Mouse (Mus musculus): ENCODE results near the gene Wfdc2.

DNA sequence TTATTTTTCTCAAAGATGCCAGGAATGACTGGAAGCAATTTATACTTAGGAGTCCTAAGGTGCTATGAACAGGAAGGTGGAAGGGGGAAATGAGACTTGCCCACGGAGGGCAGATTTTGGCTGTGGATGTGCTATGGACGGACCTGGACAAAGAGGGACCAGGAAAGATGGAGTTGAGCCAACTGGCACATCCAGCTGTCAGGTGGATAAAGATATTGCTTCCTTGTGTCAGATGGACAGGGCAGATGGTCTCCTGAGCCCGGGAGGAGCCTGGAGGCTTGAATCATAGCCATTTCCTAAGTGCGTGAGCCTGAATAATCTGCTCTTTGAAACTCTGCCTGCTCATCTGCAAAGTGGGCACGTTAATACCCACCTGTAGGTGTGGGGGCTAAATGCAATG lies 2.1 kb downstream of the Wfdc2 start:
- TF ChIP-seq CTCF (IDR thresholded peaks at IDR 0.05; ENCODE audit: control insufficient read depth, insufficient read depth, insufficient replicate concordance, low read depth, low read length) (no peak), POLR2A (IDR thresholded peaks at IDR 0.05; ENCODE audit: control insufficient read depth, low read depth, low read length) (no peak)

Data from testis, adult 2 months (tissue).